Mouse (Mus musculus) liver, embryonic 14.5 days (tissue): ENCODE results near the gene Lpcat2b.

Experiments used
- CTCF ChIP-seq: IDR thresholded peaks from 2 replicates; pipeline ENCODE4 v1.5.1; 2016; ENCODE audit warnings: antibody characterized with exemption, low read depth, control low read depth
- EP300 ChIP-seq: IDR thresholded peaks from 2 replicates; pipeline ENCODE4 v1.6.1; 2016; ENCODE audit warnings: antibody characterized with exemption, low read depth

DNA sequence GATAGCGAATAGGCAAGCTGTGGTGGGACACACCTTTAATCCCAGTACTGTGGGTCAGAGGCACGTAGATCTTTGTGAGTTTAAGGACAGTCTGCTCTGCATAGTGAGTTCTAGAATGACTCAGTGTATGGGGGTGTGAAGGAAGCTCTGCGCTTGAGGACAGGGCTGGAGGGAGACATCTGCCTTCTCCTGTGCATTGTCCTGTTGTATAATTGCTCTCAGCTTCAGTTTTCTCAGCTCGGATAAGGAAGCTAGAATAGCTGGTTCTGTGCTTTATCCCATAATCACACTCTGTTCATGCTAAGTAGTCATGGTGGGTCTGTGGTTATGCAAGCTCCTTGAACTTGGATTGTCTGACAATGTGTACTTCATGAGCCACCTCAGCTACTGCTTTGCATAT is 17.4 kb downstream of the Lpcat2b start:
- no peak for TF ChIP-seq CTCF
- no peak for TF ChIP-seq EP300
